Mouse (Mus musculus) neural tube, embryonic 15.5 days (tissue): ENCODE data around the gene Gm43064. TPM values are rescaled to one million over a fixed set of nuclear protein-coding genes. Genes with fewer than 3 reads are reported as not detected.
"Not testable (repeated sequence)": the region's sequence is repeated elsewhere in the genome, so short reads cannot be mapped to it uniquely, and the experiment has no call there.

Source experiments
- ATAC-seq: fragments of 200-750 bp; cut with Nextera tagmentation; 2 replicates; pipeline ENCODE4 v1.8.0; 2017; ENCODE audit warnings: mild to moderate bottlenecking, moderate TSS enrichment, moderate library complexity; ENCODE audit not compliant: low FRiP score
- H3K27ac ChIP-seq: fragments of 300-500 bp; sonication (generic); replicated peaks from 2 replicates; pipeline ENCODE4 v1.5.1; 2015; ENCODE audit warnings: mild to moderate bottlenecking, inconsistent platforms
- H3K27me3 ChIP-seq: fragments of 300-500 bp; sonication (generic); replicated peaks from 2 replicates; pipeline ENCODE4 v1.6.1; 2015; ENCODE audit warnings: inconsistent platforms
- H3K36me3 ChIP-seq: fragments of 300-500 bp; sonication (generic); 2 replicates; pipeline ENCODE4 v1.6.1; 2015; ENCODE audit warnings: inconsistent platforms
- H3K4me1 ChIP-seq: fragments of 300-500 bp; sonication (generic); 2 replicates; pipeline ENCODE4 v1.6.1; 2015; ENCODE audit warnings: inconsistent platforms
- H3K4me2 ChIP-seq: fragments of 300-500 bp; sonication (generic); 2 replicates; pipeline ENCODE4 v1.6.1; 2015; ENCODE audit warnings: inconsistent platforms, mild to moderate bottlenecking, moderate library complexity
- H3K4me3 ChIP-seq: fragments of 300-500 bp; sonication (generic); replicated peaks from 2 replicates; pipeline ENCODE4 v1.5.1; 2015; ENCODE audit warnings: mild to moderate bottlenecking, inconsistent platforms
- H3K9ac ChIP-seq: fragments of 300-500 bp; sonication (generic); replicated peaks from 2 replicates; pipeline ENCODE4 v1.6.1; 2015; ENCODE audit warnings: mild to moderate bottlenecking, inconsistent platforms
- H3K9me3 ChIP-seq: fragments of 300-500 bp; sonication (generic); replicated peaks from 2 replicates; pipeline ENCODE4 v1.6.1; 2016; ENCODE audit warnings: inconsistent platforms
- WGBS: fragments of 180-500 bp; shearing (Covaris S2); methylation state at CpG from one replicate; pipeline ENCODE4 v1.1.7; 2015; ENCODE audit warnings: mixed read lengths; 5-methylcytosine and 5-hydroxymethylcytosine counted together
- polyA plus RNA-seq: library from polyadenylated mRNA; unstranded; fragments of >200 nt; fragmentation: Nextera tagmentation; extraction: Ambion mirVana; gene quantifications from 2 replicates; pipeline ENCODE4 v1.2.1, GENCODE M21; 2015

Gene Gm43064
- polyA plus RNA-seq, 1 experiment from 2014 or later, result not detected

DNA sequence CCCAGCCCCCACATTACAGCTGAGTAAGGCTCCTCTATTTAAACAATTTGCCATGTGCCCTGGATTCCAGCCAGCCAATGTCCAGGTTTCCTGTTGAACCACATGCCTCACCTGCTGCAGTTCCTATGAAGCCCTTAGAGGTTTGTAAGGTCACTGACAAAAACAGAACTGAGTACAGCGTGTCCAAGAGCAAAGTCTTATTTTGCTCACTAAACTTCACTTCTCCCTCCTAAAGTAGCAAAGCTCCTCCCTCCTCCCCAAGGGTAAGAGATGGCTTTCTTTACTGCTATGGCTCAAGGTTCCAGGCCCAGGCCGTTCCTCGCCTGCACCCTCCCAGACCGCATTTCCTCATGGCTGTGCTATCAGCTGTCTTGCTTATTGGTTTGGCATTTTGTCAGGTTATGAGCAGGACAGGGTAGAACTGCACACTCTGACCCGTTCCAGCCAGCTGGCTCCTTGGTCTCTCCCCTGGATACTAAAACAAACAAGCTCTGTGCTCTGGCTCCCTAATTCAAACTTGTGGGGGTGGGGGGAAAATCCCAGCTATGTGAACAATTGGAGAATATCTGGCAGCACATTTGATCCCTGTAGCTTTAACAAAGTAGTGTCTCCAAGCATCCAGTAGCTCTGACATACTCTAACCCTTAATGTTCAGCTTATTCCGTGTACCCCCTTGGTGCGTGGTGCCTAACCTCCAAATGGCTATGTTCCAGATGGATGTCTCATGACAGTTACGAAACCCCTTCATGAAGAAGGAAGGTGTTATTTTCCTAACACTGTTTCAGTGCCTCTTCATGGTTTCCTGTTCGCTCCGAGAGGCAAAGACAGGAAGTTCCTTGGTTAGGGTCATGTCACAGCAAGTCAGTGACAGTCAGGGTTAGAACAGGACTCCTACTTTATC, 7.5 kb upstream of the Gm43064 start:
- ATAC-seq, result no peak
- Histone ChIP-seq H3K4me3 (no peak overlapping the region), H3K36me3 (peaks cover 34% of the 10 kb centered on the region), H3K4me1 (peaks cover 5% of the 10 kb centered on the region; the same call in 1 of the 2 replicates), H3K4me2 (no peak overlapping the region), H3K27me3 (0 out of 2 replicates have a peak, but pooled peaks cover 2% of the 10 kb centered on the region), H3K9me3 (no peaks in the 10 kb centered on the region), H3K27ac (peak overlapping the region; percentile 33; the same call in 1 of the 2 replicates), H3K9ac (no peak overlapping the region)
- WGBS, result 75% methylated on average over 10 of the region's 10 CpGs

DNA sequence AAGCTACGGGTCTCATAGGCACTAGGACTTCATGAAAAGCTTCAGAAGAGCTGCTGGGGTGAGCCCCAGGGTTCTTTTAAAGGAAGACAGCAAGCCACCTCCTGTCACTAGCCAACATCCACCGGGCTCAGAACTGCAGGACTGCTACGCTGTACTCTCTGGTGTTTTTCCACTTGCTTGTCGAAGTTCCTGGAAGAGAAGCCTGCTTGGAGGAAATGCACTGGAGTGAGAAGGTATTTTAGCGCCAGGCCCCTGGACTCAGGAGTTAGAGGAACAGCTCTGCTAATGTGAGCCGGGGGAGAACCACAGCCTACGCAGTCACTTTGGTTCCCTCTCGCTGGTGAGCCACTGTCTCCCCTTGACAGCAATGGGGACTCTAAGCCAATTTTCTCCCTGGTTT, 6.5 kb upstream of the Gm43064 start:
- H3K27ac ChIP-seq, result no peak overlapping the region
- no peaks in the 10 kb centered on the region for H3K27me3 ChIP-seq
- H3K36me3 ChIP-seq, result peaks cover 34% of the 10 kb centered on the region
- H3K9me3 ChIP-seq, result no peaks in the 10 kb centered on the region
- no peak for ATAC-seq
- no peak overlapping the region for H3K4me3 ChIP-seq
- no peak overlapping the region for H3K9ac ChIP-seq
- H3K4me1 ChIP-seq, result peaks cover 7% of the 10 kb centered on the region
- 94% methylated on average over 8 of the region's 8 CpGs for WGBS
- H3K4me2 ChIP-seq, result no peak overlapping the region

DNA sequence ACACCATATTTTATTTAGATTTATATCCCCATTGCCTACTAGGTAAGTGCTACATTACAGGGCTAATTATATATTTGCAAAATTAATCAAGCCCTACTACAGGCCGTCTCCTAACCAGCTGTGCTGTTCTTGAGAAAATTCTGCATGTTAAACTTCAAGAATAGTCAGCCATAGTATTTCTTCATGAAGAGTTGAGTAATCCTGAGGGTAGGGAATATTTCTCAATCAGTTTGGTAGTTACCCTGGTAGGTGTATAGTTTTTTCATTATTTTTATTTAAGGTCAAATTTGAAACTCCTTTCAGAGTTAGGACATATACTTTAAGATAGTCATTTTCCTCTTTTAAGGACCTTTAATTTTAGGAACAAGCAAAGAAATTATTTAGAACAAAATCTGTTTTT, 3.7 kb upstream of the Gm43064 start:
- Histone ChIP-seq H3K4me3 (no peak overlapping the region), H3K9me3 (no peaks in the 10 kb centered on the region), H3K4me2 (no peak overlapping the region), H3K36me3 (peaks cover 34% of the 10 kb centered on the region), H3K27me3 (no peaks in the 10 kb centered on the region), H3K4me1 (peaks cover 23% of the 10 kb centered on the region), H3K27ac (no peak overlapping the region), H3K9ac (no peak overlapping the region)
- WGBS, result 90% methylated on average over 1 of the region's 1 CpGs
- ATAC-seq, result no peak

DNA sequence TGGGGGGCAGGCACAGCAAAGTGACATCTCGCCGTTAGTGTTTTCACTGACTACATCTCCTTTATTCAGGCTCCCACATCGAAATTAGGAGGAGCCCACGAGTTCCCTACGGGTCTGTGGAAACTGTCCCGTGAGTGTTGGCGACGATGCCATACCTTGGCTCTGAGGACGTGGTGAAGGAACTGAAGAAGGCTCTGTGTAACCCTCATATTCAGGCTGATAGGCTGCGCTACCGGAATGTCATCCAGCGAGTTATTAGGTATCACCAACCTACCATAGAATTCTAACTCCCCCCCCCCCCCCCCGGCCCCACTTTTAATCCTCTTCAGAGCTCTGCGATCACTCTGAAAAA, 402 bp downstream of the Gm43064 start:
- peak overlapping the region; percentile 75 for H3K4me2 ChIP-seq
- peak overlapping the region; percentile 80 for H3K9ac ChIP-seq
- WGBS, result 3% methylated on average over 14 of the region's 14 CpGs
- no peaks in the 10 kb centered on the region for H3K27me3 ChIP-seq
- peak overlapping the region; percentile 92 for H3K27ac ChIP-seq
- H3K4me3 ChIP-seq, result peak overlapping the region; percentile 58
- peaks cover 20% of the 10 kb centered on the region for H3K4me1 ChIP-seq
- peak; percentile 77 for ATAC-seq
- peaks cover 12% of the 10 kb centered on the region for H3K36me3 ChIP-seq
- no peaks in the 10 kb centered on the region for H3K9me3 ChIP-seq

DNA sequence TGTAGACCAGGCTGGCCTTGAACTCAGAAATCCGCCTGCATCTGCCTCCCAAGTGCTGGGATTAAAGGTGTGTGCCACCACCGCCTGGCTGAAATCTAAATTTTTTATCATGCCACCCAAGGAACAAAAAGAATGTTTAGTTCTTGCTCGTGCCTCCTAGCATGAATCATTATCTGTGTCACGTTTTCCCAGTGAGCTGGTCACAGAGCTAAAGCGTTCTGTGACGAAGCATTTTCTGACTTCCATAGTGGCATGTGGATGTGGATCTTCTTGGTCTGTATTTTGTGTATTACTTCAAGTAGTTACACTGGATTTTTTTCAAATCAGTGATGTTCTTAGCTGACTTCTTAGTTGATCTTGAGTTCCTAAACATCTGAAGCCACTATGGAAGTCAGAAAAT, 1.6 kb downstream of the Gm43064 start:
- 95% methylated on average over 6 of the region's 6 CpGs for WGBS
- Histone ChIP-seq H3K9me3 (no peaks in the 10 kb centered on the region), H3K36me3 (peaks cover 13% of the 10 kb centered on the region), H3K4me2 (no peak overlapping the region), H3K27ac (no peak overlapping the region), H3K4me3 (no peak overlapping the region), H3K27me3 (no peaks in the 10 kb centered on the region), H3K4me1 (peaks cover 20% of the 10 kb centered on the region), H3K9ac (no peak overlapping the region)
- ATAC-seq, result no peak

DNA sequence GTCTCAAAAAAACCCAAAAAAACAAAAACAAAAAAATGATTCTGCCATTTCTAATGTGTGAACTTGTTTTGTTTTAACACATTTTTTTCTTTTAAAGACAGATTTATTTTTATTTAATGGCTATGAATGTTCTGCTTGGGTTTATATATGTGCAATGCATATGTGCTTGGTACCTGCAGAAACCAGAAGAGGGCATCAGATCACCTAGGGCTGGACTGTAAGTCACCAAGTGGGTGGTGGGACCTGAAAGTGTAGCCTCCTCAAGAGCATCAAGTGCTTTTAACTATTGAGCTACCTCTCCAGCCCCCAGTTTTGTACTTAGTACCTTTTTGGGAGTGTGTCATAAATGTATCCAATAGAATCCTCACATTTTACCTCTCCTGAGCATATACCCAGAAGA, 18.2 kb downstream of the Gm43064 start:
- Histone ChIP-seq H3K9me3 (no peaks in the 10 kb centered on the region), H3K4me3 (no peak overlapping the region), H3K27ac (no peak overlapping the region), H3K9ac (no peak overlapping the region), H3K4me2 (no peak overlapping the region), H3K4me1 (0 out of 2 replicates have a peak, but pooled peaks cover 2% of the 10 kb centered on the region), H3K36me3 (0 out of 2 replicates have a peak, but pooled peaks cover 3% of the 10 kb centered on the region), H3K27me3 (no peaks in the 10 kb centered on the region)
- ATAC-seq, result no peak

DNA sequence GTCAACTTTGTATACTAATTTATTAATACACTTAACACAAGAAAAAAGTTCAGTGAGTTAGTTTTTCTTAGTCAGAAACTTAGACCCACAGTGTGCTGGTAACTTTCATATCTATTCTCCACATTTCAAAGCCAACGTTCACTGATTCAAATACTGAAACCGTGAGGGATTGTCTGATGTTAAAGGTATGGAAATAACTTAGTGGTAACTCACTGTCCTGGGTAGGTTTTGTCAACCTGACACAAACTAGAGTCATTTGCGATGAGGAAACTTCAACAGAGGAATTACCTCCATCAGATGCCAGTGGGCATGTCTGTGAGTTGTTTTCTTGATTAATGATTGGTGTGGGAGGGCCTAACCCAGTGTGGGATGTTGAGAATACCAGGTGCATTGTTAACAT, 19.7 kb downstream of the Gm43064 start:
- H3K4me1 ChIP-seq, result no peaks in the 10 kb centered on the region
- H3K4me2 ChIP-seq, result no peak overlapping the region
- H3K9me3 ChIP-seq, result no peaks in the 10 kb centered on the region
- WGBS, result 91% methylated on average over 3 of the region's 3 CpGs
- ATAC-seq, result no peak
- no peaks in the 10 kb centered on the region for H3K27me3 ChIP-seq
- no peaks in the 10 kb centered on the region for H3K36me3 ChIP-seq
- H3K4me3 ChIP-seq, result no peak overlapping the region
- no peak overlapping the region for H3K27ac ChIP-seq
- no peak overlapping the region for H3K9ac ChIP-seq

DNA sequence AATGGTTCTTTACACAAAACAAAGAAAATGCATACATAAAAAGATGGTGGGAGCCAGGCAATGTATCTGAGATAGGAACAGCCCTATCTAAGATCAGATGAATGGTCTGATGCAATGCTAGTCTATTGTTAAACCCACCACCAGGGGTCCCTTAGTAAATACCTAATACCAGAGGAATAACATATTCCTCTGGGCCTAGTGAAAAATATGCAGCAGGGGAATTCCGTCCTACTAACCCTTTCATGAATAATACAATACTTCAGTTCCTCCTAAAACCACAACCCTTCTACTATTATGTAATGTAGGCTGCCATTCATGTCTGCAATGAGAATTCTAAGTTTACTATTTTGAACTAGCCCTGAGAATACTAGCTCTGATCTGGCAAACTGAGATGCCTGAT, 21.3 kb downstream of the Gm43064 start:
- not testable (repeated sequence) for H3K9ac ChIP-seq, H3K27ac ChIP-seq, H3K4me2 ChIP-seq, ATAC-seq, H3K36me3 ChIP-seq, H3K4me3 ChIP-seq, H3K4me1 ChIP-seq, H3K27me3 ChIP-seq, H3K9me3 ChIP-seq
- WGBS, result 54% methylated on average over 1 of the region's 1 CpGs

DNA sequence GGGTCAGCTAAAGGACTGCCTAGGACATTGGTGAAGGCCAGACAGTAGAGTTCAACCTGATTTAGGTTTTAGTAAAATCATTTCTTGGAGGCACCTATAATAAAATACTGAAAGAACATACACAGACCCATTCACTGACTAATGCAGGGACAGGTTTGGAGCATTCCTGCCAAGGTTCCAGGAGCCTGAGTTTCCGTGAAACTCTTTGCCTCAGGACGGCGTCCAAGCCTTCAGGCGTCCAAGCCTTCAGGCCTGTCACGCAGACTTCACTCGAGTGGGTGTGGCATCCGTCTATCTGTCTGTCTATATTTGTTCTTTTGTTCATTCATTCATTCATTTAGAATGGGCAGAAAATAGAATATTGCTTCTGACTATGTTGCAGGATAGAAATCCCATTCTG, 21.8 kb downstream of the Gm43064 start:
- H3K27ac ChIP-seq, result no peak overlapping the region
- no peaks in the 10 kb centered on the region for H3K9me3 ChIP-seq
- no peak overlapping the region for H3K9ac ChIP-seq
- ATAC-seq, result no peak
- H3K27me3 ChIP-seq, result no peaks in the 10 kb centered on the region
- no peaks in the 10 kb centered on the region for H3K36me3 ChIP-seq
- no peaks in the 10 kb centered on the region for H3K4me1 ChIP-seq
- no peak overlapping the region for H3K4me2 ChIP-seq
- H3K4me3 ChIP-seq, result no peak overlapping the region
- 85% methylated on average over 7 of the region's 7 CpGs for WGBS

DNA sequence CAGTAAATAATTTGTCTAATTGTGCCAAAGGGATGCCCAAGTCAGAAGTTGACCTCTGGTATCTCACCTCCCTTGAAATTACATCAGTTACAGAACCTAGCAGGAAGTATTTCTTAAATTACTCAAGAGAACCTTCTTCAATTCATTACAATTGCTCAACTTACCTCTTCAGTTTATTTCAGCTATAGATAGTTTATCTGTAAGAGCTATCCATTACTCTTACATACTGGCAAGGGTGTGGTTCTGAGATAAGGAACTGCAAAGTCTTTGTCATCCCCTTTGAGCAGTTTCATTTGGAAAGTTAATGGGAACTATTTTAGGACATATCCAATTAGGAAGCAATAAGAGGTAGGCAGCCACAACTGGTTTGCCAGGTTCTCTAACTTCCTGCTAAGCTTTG, 23.1 kb downstream of the Gm43064 start, which contains the start of gene Bcl2l15:
Gene Bcl2l15 (plus strand): TSS at position 176 of the 400 bp plus-strand sequence.
- no peak for ATAC-seq

DNA sequence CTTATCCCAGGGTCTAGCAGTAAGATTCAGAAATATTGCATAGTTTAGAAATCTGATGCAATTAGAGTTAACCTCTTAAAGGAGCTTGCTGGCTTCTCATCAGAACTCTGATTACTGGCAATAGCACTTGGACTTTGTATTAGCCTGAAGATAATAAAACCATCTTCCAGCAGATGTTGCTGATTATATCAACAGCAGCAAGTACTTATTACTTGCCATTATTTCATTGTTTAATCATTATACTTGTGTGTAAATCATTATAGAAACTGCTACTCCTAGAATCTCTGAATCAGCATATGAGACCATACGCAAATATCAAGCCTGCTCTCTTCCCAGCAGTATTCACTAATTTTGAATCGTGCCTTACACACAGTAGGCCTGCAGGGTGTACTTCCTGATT, 24.6 kb downstream of the Gm43064 start:
- Histone ChIP-seq H3K27me3 (no peaks in the 10 kb centered on the region), H3K4me1 (no peaks in the 10 kb centered on the region), H3K4me3 (no peak overlapping the region), H3K4me2 (no peak overlapping the region), H3K9me3 (no peaks in the 10 kb centered on the region), H3K36me3 (no peaks in the 10 kb centered on the region), H3K9ac (no peak overlapping the region), H3K27ac (no peak overlapping the region)
- no peak for ATAC-seq
- WGBS, result 93% methylated on average over 2 of the region's 2 CpGs

More for the DNA sequence above, 23.1 kb downstream of the Gm43064 start, which contains the start of gene Bcl2l15:
- Histone ChIP-seq H3K27me3 (no peaks in the 10 kb centered on the region), H3K9ac (no peak within 1 kb of the TSS), H3K36me3 (no peaks in the 10 kb centered on the region), H3K27ac (no peak within 1 kb of the TSS), H3K9me3 (no peaks in the 10 kb centered on the region), H3K4me3 (no peak within 1 kb of the TSS), H3K4me2 (no peak within 1 kb of the TSS), H3K4me1 (no peaks in the 10 kb centered on the region)

DNA sequence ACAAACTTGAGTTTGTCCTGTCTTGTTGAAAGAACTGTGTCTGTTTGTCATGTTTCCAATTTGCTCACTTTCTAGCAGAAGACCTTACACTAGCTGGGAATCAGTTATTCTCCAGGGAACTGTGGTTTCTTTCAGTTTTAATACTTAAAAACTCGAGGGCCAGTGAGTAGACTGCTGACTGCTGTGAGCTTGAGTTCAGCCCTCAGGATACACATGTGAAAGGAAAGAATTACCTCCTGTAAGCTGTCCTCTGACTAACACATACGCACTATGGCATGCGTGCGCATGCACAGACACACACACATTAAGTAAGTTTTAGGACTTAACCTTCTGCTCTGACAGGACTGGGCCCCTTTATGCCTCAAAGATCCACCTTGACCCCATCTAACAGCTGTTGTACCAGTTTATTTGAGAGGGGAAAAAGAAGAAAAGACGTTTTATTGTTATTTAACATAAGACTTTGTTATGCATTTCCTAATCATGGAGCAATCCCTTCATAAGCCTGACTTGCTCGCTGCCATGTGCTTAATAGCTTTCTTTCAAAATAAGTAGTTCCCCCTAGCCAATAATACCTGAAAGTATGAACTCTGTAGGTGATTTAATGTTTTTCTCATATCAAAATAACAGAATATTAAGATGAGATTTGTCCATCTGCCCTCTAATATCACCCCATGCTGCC, 26.0 kb downstream of the Gm43064 start:
- WGBS, result 83% methylated on average over 6 of the region's 6 CpGs
- no peak overlapping the region for H3K27ac ChIP-seq
- H3K9me3 ChIP-seq, result no peaks in the 10 kb centered on the region
- no peak overlapping the region for H3K4me3 ChIP-seq
- no peak overlapping the region for H3K9ac ChIP-seq
- H3K4me2 ChIP-seq, result no peak overlapping the region
- ATAC-seq, result no peak
- H3K36me3 ChIP-seq, result no peaks in the 10 kb centered on the region
- H3K4me1 ChIP-seq, result no peaks in the 10 kb centered on the region
- no peaks in the 10 kb centered on the region for H3K27me3 ChIP-seq
